Mouse (Mus musculus): ENCODE data around the gene Tango2.
A peak's percentile ranks its signal among the peaks of the same experiment; 100 is the strongest.

The Tango2 gene

GRCm38 (mm10) chr16:18341605-18342004 lies 6.3 kb downstream of the Tango2 start:
- TF ChIP-seq GATA4 (IDR thresholded peaks at IDR 0.05; ENCODE audit: insufficient replicate concordance, low read length), result no peak

DNA sequence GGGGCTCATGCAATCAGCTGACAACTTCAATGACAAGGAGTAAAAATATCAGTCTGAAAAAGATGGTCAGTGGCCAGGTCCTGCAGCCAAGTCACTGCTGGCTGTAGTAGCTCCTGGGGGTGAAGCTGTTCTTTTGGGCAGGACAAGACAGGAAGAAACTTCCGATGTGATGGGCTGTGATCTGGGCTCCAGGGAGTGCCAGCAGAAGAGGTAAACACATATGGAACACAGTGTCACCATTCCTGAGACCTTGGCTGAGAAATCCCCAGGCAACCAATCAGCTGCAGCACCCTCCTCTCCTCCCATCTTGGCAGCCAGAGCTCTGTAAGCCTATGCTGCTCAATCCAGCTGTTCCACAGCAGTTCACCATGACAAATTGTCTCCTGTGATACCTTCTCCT lies 8.0 kb downstream of the Tango2 start:
- no peak for TF ChIP-seq GATA4 (IDR thresholded peaks at IDR 0.05; ENCODE audit: insufficient replicate concordance, low read length)

- no peak for TF ChIP-seq GATA4 (IDR thresholded peaks at IDR 0.05; ENCODE audit: insufficient replicate concordance, low read length)
Measured at GRCm38 (mm10) chr16:18337261-18337660, 10.6 kb downstream of the Tango2 start.

GRCm38 (mm10) chr16:18335981-18336380 lies 11.9 kb downstream of the Tango2 start:
- TF ChIP-seq GATA4 (IDR thresholded peaks at IDR 0.05; ENCODE audit: insufficient replicate concordance, low read length), result no peak

DNA sequence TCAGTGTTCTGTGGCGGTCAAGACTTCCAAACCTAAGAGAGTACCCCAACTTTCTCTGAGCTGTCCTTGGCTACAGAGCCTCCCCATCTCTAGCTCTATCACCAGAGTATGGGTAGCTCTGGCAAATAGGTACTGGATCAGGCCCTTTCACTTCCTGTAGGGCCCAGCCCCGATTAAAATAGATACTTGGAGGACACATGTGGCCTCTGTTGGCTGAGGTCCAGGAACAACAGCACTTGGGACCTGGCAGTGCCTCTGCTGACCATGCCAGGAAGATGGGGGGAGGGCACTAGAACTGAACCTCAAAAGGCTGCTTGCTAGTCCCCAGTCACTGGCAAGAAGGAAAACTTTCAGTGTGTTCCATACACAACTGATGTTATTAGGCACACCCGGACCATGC lies 13.9 kb downstream of the Tango2 start:
- no peak for TF ChIP-seq GATA4 (IDR thresholded peaks at IDR 0.05; ENCODE audit: insufficient replicate concordance, low read length)

DNA sequence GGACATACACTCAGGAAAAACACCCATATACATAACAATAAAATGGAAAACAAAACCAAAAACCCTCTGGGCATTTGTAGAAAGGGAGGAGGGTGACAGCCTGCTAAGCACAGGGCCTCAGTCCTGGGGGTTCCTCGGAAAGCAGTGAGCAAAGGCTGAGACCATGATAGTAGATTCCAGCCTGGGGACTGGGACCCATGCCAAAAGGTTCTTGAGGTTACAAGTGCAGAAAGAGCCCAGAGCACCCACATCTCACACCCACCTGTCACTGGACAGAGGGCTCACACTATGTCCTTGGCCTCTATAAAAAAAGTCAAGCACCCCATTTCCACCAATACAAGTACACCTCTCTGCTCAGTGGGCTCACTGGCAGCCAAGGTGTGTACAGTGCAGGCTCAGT lies 19.4 kb downstream of the Tango2 start:
- TF ChIP-seq GATA4 (IDR thresholded peaks at IDR 0.05; ENCODE audit: insufficient replicate concordance, low read length), result no peak

DNA sequence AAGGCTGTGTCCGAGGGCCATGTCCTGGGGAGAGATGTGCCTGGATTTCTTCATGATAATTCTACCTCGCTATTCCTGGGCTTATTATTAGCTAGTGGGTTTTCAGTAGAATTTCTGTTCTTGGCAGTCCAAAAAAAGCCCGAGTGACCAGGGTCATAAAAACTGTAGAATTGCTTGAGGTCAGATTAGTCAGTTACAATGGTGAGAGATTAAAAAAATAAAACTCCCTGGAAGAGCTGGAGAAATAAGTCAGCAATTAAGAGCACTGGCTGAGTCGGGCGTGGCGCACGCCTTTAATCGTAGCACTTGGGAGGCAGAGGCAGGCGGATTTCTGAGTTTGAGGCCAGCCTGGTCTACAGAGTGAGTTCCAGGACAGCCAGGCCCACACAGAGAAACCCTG lies 20.0 kb downstream of the Tango2 start:
- TF ChIP-seq GATA4 (IDR thresholded peaks at IDR 0.05; ENCODE audit: insufficient replicate concordance, low read length), result no peak

DNA sequence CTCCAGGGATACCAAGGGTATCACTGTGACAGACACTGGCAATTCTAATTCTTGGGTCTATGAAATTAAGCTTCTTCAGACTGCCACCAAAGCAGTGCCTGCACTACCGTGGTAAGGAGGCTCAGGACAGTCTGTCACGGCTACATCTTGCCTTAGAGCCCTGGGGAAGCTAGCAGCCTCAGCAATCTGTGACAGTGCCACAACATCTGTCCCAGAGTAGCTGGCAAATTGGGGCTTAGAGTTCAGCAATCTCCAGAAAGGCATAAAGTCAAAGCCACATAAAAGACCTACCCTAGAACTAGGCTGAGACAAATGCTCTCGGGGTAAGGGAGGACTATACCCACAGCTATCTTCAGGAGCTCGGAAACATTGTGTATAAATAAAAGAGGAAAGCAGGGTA lies 22.2 kb downstream of the Tango2 start:
- TF ChIP-seq GATA4 (IDR thresholded peaks at IDR 0.05; ENCODE audit: insufficient replicate concordance, low read length), result no peak

- TF ChIP-seq GATA4 (IDR thresholded peaks at IDR 0.05; ENCODE audit: insufficient replicate concordance, low read length), result no peak
Measured at GRCm38 (mm10) chr16:18324031-18324430, 23.9 kb downstream of the Tango2 start.

GRCm38 (mm10) chr16:18323460-18323859 lies 24.4 kb downstream of the Tango2 start:
- TF ChIP-seq GATA4 (IDR thresholded peaks at IDR 0.05; ENCODE audit: insufficient replicate concordance, low read length), result no peak

DNA sequence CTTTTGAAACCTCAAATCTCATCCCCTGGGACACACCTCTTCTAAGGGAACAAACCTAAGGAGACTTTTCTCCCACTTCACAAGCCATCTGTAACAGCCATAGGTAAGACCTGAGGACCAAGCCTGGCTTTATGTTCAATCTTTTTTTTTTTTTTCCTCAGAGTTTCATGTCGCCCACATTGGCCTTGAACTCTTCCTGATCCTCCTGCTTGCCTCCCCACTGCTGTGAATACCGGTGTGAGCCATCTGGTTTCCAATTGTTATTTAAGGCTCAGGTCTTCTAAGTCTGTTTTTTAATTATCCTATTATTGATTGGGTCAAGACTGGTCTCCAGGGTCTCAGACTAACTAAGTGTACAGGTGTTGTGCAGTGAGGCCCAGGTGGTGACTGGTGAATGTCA lies 26.5 kb downstream of the Tango2 start:
- no peak for TF ChIP-seq GATA4 (IDR thresholded peaks at IDR 0.05; ENCODE audit: insufficient replicate concordance, low read length)

- no peak for TF ChIP-seq GATA4 (IDR thresholded peaks at IDR 0.05; ENCODE audit: insufficient replicate concordance, low read length)
Measured at GRCm38 (mm10) chr16:18318992-18319391, 28.9 kb downstream of the Tango2 start.

GRCm38 (mm10) chr16:18308159-18308558 lies 39.7 kb downstream of the Tango2 start:
- no peak for TF ChIP-seq GATA4 (IDR thresholded peaks at IDR 0.05; ENCODE audit: insufficient replicate concordance, low read length)

GRCm38 (mm10) chr16:18289067-18289588 lies 58.8 kb downstream of the Tango2 start, which contains the start of gene Dgcr8:
Gene Dgcr8 (minus strand): TSS chr16:18289246.
- TF ChIP-seq GATA4 (IDR thresholded peaks at IDR 0.05; ENCODE audit: insufficient replicate concordance, low read length), result peak; percentile 36; the same call in 1 of the 2 replicates

DNA sequence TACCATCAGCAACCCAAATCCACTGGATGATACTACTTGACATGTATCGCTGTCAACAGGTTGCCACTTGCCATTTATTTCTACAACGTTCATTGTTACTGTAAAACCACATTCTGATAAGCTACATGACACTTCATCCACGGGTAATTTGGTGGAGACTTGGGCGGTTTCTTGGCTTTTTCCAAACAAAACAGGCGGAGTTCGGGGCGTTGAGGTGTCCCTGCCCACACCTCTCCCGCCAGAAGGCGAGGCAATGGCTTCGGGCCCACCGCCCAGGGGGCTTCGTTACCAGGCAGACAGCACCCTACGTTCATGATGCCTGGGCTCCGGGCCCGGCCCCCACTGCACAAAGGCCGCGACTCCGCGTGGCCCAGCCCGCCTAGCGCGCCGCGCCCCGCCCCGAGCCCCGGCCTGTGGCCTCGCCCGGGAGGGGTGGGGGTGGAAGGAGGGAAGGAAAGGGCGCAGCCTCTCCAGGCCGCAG lies 59.3 kb downstream of the Tango2 start:
- TF ChIP-seq GATA4 (IDR thresholded peaks at IDR 0.05; ENCODE audit: insufficient replicate concordance, low read length), result no peak

DNA sequence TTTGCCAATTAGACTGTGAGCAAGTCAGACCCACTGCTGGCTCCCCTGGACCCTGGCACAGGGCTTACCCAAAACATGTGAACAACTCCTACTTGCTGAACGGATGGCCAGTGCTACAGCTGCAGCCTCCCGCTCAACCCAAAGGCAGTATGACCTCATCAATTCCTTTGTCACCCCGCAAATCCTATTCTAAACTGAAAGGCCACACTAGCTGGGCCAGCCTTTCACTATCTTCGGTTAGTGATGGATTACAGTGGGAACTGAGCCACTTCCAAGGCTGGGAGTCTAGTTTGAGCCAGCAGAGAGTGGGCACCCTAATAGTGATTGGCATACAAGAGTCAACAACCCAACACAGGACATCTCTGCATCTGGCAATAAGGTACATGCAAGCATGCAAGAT lies 59.7 kb downstream of the Tango2 start:
- TF ChIP-seq GATA4 (IDR thresholded peaks at IDR 0.05; ENCODE audit: insufficient replicate concordance, low read length), result no peak

DNA sequence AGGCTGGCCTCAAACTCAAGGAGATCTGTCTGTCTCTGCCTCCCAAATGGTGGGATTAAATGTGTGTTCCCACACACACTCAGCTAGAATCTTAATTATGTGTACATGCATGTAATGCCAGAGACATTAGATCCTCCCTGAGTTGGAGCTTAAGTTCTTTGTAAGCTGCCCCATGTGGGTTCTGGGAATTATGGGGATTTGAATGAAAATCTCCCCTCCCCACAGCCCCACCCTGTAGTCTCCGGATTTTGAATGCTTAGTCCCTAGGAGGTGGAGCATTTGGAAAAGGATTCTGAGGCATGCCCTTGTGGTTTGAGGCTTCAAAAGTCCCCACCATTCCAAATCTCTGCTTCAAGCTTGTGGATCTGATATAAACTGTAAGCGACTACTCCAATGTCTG lies 72.7 kb downstream of the Tango2 start:
- no peak for TF ChIP-seq GATA4 (IDR thresholded peaks at IDR 0.05; ENCODE audit: insufficient replicate concordance, low read length)

All from liver, adult (tissue).